Mouse (Mus musculus) layer of hippocampus, postnatal 10 days (tissue): ENCODE data around the gene Ttc28. TPM values are rescaled to one million over a fixed set of nuclear protein-coding genes. Genes with fewer than 3 reads are reported as not detected.

Experiments used
- DNase-seq, 2 experiments: peaks; one replicate each; pipeline ENCODE4 v3.0.0; 2021; ENCODE audit warnings: low spot score in 2 of 2
- total RNA-seq, 2 experiments: library from RNA; stranded (reverse); gene quantifications; 2 replicates each; pipeline ENCODE4 v1.2.3; 2021

Gene Ttc28
- total RNA-seq, 2 experiments from 2014 or later, result 29.6 to 32.7 TPM

DNA sequence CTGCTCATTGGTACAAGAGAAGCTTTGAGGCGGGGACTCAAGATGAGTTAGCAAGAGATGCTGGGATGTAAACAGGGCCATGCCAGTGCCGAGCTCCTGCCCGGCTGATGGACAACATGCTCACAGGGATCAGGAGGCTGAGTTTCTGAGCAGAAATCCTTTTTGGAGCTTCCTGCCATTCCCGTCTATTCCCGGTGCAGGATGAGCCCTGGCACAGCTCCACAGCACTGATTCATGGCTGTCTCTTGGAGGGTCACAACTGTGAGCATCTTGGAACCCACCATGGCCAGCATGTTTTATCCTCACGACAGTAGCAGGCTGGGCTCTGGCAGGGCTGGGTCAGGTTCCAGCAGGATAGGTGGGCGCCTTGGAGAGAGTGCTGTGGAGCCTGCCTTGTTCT lies 384.9 kb downstream of the Ttc28 start:
- DNase-seq, result no peak

- no peak for DNase-seq
Measured at GRCm38 (mm10) chr5:111266658-111267057, 387.1 kb downstream of the Ttc28 start.

GRCm38 (mm10) chr5:111267100-111267499 lies 387.5 kb downstream of the Ttc28 start:
- DNase-seq, result no peak

DNA sequence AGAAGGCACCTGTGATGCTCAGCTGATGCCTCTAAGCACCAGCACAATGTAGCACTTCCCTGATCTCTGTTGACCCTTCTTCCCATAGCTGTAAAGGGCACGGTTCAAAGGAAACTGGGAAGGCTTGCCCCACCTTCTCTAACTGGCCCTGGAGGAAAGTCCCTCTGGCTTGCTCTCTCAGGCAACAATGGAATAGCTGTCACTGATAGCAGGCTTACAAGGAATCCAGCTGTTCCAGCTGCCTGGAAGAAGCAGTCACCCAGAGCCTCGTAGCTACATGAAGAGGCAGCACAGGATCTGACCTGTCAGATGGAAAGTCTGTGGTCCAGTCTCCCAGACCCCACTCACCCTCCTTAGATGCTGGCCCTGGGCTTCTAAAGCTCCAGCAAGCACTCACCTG lies 389.2 kb downstream of the Ttc28 start:
- DNase-seq, result no peak

DNA sequence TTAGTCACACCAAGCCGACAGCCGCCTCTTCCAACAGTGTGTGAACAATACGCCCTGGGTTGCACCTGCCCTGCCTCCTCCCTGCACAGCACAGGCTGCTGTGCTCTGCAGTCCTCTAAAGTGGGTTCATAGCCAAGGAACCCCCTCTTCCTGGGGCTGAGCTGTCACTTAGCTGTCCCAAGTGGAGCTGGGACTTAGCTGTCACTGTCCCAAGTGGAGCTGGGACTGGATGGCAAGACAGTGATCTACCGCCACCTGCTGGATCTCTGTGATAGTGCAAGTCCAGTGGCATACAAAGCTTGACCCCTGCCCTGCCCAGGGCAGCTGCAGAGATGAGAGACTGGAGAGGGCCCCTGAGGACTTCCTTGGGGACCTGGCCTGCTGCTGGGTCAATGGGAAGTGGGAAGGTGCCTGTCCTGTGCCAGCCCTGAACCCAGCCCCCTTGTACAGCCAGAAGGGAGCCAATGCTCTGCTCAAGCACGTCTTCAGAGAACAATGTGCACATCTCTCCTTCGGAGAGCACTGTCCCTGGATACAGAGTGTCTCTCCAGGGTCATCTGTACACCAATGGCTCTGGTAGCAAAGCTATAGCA lies 390.1 kb downstream of the Ttc28 start:
- DNase-seq, result peak; percentile 83

GRCm38 (mm10) chr5:111270246-111271002 lies 390.8 kb downstream of the Ttc28 start:
- peak; percentile 40 to 53 for DNase-seq

DNA sequence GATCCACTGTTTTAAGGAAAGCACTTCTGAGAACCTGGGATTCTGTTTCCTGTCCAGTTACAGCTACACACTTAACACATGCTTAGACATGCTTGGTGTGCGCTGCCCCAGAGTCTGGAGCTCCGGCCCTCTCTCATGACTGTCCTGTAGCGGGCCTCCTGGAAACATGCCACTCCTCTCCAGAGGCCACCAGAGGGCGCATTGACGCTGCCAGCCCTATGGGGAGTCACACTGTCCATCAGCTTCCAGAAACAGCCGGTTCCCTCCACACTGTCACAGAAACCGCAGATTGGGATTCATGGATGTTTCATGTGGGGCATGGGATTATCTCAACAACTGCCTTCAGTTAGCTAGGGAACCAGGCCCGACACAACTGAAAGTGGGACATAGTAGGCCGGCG lies 394.0 kb downstream of the Ttc28 start:
- peak; percentile 86 to 91 for DNase-seq

- DNase-seq, result no peak
Measured at GRCm38 (mm10) chr5:111274948-111275347, 395.3 kb downstream of the Ttc28 start.

DNA sequence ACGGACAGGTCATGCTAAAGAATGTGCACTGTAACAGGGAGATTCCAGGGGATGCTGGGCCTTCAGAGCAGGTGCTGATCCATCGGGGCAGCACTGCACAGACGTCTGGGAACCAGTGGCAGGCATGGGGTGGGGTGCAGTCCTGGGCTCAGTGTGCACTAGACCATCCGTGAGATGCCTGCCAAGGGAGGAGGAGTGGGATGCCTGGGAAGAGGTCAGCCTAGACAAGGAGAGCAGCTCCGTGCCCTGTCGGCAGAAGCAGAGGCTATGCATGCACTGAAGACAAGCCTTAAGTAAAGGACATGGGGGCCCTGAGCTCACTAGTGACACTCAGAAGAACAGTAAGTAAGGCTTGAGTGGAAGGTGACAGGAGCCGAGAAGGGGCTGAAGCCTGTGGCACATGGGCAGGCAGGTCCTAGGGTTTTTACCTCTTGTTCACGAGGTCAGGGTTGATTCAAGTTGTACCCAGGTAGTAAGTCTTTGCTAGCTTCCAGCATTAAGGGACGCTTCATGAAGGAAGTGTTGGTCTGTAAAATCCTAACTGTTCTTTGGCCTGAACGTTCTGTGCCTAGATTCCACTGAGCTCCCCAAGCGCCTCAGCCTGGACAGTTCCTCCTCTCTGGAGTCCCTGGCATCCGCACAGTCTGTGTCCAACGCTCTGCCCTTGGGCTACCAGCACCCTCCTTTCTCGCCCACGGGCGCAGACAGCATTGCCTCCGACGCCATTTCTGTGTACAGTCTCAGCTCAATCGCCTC lies 405.0 kb downstream of the Ttc28 start:
- no peak for DNase-seq

GRCm38 (mm10) chr5:111287571-111287970 lies 408.0 kb downstream of the Ttc28 start:
- no peak for DNase-seq

GRCm38 (mm10) chr5:111288486-111288885 lies 408.9 kb downstream of the Ttc28 start:
- DNase-seq, result no peak

GRCm38 (mm10) chr5:111290071-111290470 lies 410.5 kb downstream of the Ttc28 start:
- no peak for DNase-seq

- peak in 1 of 2 experiments; percentile 40 for DNase-seq
Measured at GRCm38 (mm10) chr5:111291639-111292038, 412.0 kb downstream of the Ttc28 start.

- DNase-seq, result no peak
Measured at GRCm38 (mm10) chr5:111297801-111298200, 418.2 kb downstream of the Ttc28 start.

DNA sequence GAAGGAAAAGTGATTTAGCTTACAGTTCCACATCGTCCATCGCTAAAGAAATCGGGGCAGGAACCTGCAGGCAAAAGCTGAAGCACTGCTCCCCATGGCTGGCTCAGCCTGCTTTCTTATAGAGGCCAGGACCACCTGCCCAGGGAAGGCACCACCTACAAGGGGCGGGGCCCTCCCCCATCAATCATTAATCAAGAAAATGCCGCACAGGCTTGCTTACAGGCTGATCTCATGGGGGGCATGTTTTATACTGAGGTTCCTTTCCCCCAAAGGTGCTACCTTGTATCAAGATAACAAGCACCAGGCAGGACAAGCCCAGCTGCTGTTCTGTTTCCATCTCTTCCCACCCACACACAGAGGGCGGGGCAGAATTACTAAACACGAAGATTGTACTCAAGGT lies 419.1 kb downstream of the Ttc28 start:
- no peak for DNase-seq

GRCm38 (mm10) chr5:111300776-111301175 lies 421.2 kb downstream of the Ttc28 start:
- DNase-seq, result no peak

DNA sequence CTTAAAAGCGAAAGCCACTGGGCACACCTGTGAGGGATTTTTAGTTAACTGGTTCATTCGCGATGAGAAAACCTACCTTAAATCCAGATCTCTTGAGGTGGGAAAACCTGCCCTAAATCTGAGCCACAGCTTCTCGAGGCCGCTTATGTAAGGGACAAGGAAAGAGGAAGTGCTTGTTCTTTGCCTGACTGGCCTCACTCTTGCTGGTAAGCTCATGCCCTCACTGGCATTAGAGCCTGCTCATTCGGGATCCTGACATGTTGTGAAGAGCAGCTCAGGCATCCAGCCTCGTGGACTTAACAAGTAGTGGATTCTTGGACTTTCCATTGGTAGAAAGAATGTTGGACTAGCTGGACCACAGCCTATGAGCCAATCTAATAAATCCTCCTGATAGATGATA lies 422.1 kb downstream of the Ttc28 start:
- no peak for DNase-seq

GRCm38 (mm10) chr5:111304730-111305129 lies 425.1 kb downstream of the Ttc28 start:
- no peak for DNase-seq

- no peak for DNase-seq
Measured at GRCm38 (mm10) chr5:111310185-111310584, 430.6 kb downstream of the Ttc28 start.

- DNase-seq, result no peak
Measured at GRCm38 (mm10) chr5:111313833-111314232, 434.2 kb downstream of the Ttc28 start.

DNA sequence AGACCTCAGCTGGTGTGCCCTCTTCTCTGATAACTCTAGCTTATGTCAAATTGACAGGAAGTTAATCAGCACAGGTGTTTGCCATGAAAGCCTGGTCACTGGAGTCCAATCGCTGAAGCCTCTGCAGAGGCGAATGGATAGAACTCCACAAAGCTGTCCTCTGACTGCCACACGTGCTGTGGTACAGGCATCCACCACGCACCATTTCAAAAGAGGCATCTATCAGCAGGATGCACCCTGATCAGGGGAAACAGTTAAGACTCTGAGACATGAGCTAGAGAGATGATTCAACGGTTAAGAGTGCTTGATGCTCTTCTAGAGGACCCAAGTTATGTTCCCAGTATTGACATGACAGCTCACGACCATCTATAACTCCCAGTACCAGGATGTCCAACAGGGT lies 435.5 kb downstream of the Ttc28 start:
- DNase-seq, result no peak

GRCm38 (mm10) chr5:111317526-111317925 lies 437.9 kb downstream of the Ttc28 start:
- DNase-seq, result no peak
